Comparison of ENCODE assay signal across 35 mouse cellular contexts in the genomic region with DNA sequence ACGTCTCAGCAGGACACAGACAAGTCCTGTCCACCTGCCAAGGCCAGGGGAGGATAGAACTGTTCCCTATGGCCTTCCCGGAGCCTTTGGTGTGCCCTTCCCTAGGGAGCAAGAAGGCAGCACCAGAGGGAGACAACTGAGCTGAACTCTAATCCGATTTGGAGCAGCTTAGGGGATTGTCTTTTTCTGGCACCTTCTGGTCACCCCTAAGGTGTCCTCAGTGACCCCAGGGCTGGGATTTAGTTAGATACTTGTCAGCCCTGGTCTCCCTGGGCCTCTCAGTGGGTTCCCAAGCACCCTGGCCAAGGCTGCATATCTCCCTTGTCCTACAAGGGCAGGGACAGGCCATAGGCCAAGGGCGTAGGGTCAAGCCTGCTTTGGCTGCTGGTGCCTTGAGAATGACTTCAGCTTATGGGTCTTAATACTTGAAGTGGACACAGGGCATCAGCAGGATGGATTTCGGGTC. TPM values are rescaled to one million over a fixed set of nuclear protein-coding genes. Genes with fewer than 3 reads are reported as not detected.
"Had no signal": no experiment of that assay in that cellular context is flagged by ENCODE, and none has a peak within 500 bp of the region (broad histone marks: within the 10 kb centered on the region; RNA-seq: fewer than 3 reads in every experiment).

A gene (plus strand): TSS at position 416 of the 466 bp plus-strand sequence.

- H3K9me3 ChIP-seq: embryonic facial prominence, embryonic 10.5 days; embryonic facial prominence, embryonic 12.5 days; embryonic facial prominence, embryonic 13.5 days; embryonic facial prominence, embryonic 15.5 days; forebrain, embryonic 10.5 days; forebrain, embryonic 12.5 days; forebrain, embryonic 13.5 days; forebrain, embryonic 15.5 days had no signal

- H3K27me3 ChIP-seq: embryonic facial prominence, embryonic 12.5 days; embryonic facial prominence, embryonic 13.5 days; embryonic facial prominence, embryonic 15.5 days; forebrain, embryonic 12.5 days; forebrain, embryonic 13.5 days; forebrain, embryonic 15.5 days had no signal

- H3K36me3 ChIP-seq: embryonic facial prominence, embryonic 10.5 days; embryonic facial prominence, embryonic 12.5 days; embryonic facial prominence, embryonic 13.5 days; embryonic facial prominence, embryonic 15.5 days; forebrain, embryonic 10.5 days; forebrain, embryonic 12.5 days; forebrain, embryonic 15.5 days had no signal

- H3K9ac ChIP-seq: embryonic facial prominence, embryonic 12.5 days; embryonic facial prominence, embryonic 13.5 days; embryonic facial prominence, embryonic 15.5 days; forebrain, embryonic 12.5 days; forebrain, embryonic 13.5 days; forebrain, embryonic 15.5 days; forebrain, postnatal 0 days had no signal

- H3K4me2 ChIP-seq: embryonic facial prominence, embryonic 12.5 days; embryonic facial prominence, embryonic 13.5 days; embryonic facial prominence, embryonic 15.5 days; forebrain, embryonic 12.5 days; forebrain, embryonic 13.5 days; forebrain, embryonic 15.5 days had no signal

- H3K27ac ChIP-seq: embryonic facial prominence, embryonic 10.5 days; embryonic facial prominence, embryonic 12.5 days; embryonic facial prominence, embryonic 13.5 days; embryonic facial prominence, embryonic 15.5 days; forebrain, embryonic 10.5 days; forebrain, embryonic 12.5 days; forebrain, embryonic 13.5 days; forebrain, embryonic 15.5 days; gastrocnemius, adult 2 months had no signal

- H3K4me1 ChIP-seq: embryonic facial prominence, embryonic 10.5 days; embryonic facial prominence, embryonic 12.5 days; embryonic facial prominence, embryonic 13.5 days; embryonic facial prominence, embryonic 15.5 days; forebrain, embryonic 10.5 days; forebrain, embryonic 15.5 days had no signal

- DNase-seq: cerebellum, adult 18-20 months; cerebellum, adult 2 months; cerebellum, adult 8-10 months; cerebellum, adult 9-10 months; cerebellum, adult 9-11 months; cerebellum, postnatal 10 days; cerebellum, postnatal 14 days; cerebellum, postnatal 25 days; cerebellum, postnatal 36 days; embryo, embryonic 11 days; forebrain, postnatal 0 days; gastrocnemius, adult 2 months; gastrocnemius, postnatal 10 days; gastrocnemius, postnatal 14 days; gastrocnemius, postnatal 25 days; gastrocnemius, postnatal 36 days; heart, adult 11 months; heart, adult 18-20 months had no signal

- ATAC-seq: forebrain, embryonic 13.5 days; forebrain, embryonic 14.5 days; forebrain, embryonic 15.5 days; forebrain, embryonic 16.5 days; forebrain, postnatal 0 days had no signal

- H3K4me3 ChIP-seq: embryonic facial prominence, embryonic 10.5 days; embryonic facial prominence, embryonic 12.5 days; embryonic facial prominence, embryonic 13.5 days; embryonic facial prominence, embryonic 15.5 days; erythroblast, embryonic 14.5 days; forebrain, embryonic 10.5 days; forebrain, embryonic 12.5 days; forebrain, embryonic 13.5 days; forebrain, embryonic 15.5 days; gastrocnemius, adult 2 months had no signal

RNA-seq across cellular contexts. Expression of the gene that starts here (rescaled TPM):
- total RNA-seq: common myeloid progenitor, adult 5-6 weeks; gastrocnemius, adult 2 months; gastrocnemius, adult 8-10 months; gastrocnemius, postnatal 4 days; granulocyte monocyte progenitor cell, adult 5-6 weeks; heart, adult 18-20 months had no signal
- polyA plus RNA-seq: embryonic facial prominence, embryonic 12.5 days; embryonic facial prominence, embryonic 14.5 days; erythroblast, embryonic 14.5 days; forebrain, embryonic 13.5 days; forebrain, embryonic 16.5 days; gonadal fat pad, adult 2 months had no signal
